Mouse (Mus musculus): ENCODE data around the gene Slc30a2.

Slc30a2 gene

GRCm38 (mm10) chr4:134401856-134402570 lies 59.0 kb downstream of the Slc30a2 start:
- DNase-seq: no peak

DNA sequence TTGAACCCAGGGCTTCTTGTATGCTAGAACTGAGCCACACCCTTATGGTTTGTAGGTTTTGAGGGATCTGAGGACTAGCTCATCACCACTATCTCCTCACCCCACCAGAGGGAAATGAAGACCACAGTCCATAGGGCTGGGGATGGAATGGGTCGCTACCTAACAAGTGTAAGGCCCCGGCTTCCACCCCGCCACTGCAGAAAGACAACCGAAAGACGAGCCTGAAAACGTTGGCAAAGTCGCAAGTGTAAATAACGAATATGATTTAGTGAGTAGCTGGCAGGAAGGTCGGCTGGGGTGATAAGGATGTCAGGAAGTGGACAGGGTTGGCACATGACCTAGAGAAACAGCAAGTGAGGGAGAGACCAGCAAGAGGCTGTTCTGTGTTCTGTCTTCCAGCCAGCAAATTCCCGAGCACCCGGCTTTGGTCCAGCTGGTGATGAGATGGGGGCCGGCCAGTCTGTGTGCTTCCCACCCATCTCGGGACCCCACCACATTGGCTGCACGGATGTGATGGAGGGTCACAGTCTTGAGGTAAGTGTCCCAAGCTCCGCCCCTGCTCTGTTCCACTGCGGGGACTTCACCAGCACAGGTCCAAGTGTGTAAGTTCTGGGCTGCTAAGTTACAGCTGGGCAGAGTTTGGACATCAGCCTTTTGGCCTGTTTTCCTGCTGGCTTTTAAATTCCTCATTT lies 59.7 kb downstream of the Slc30a2 start:
- DNase-seq: no peak

DNA sequence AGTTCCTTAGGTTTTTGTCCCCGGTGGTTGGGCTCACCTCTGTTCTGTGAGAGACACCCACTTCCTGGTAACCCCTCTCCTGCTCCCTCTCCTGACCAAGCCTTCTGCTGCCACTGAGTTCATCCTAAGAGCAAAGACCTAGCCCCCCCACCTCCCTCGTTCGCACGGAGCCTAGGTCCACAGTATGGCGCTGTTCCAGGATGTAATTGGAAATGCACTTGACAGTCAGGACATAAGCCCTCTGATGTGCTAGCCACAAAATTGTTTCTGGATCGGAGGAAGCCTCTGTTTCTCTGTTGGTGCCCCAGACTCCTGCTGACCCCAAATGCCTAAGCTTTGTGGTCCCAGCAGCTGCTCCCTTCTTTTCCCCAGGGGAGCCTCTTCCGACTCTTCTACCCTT lies 60.7 kb downstream of the Slc30a2 start:
- no peak for DNase-seq

Measured in spleen, adult 18-20 months (tissue).